Mouse (Mus musculus) intestine, postnatal 0 days (tissue): ENCODE data around the gene Ankrd55. TPM values are rescaled to one million over a fixed set of nuclear protein-coding genes. Genes with fewer than 3 reads are reported as not detected.

Source experiments
- ATAC-seq: fragments of 200-750 bp; cut with Nextera tagmentation; 2 replicates; pipeline ENCODE4 v1.8.0; 2017; ENCODE audit warnings: mild to moderate bottlenecking, moderate TSS enrichment, moderate library complexity
- H3K27ac ChIP-seq: fragments of 300-500 bp; sonication (generic); 2 replicates; pipeline ENCODE4 v1.5.1; 2014; ENCODE audit warnings: mild to moderate bottlenecking, low read depth, low read length, moderate library complexity
- H3K27me3 ChIP-seq: fragments of 300-500 bp; sonication (generic); replicated peaks from 2 replicates; pipeline ENCODE4 v1.6.1; 2014; ENCODE audit warnings: low read length, mixed read lengths; ENCODE audit not compliant: control insufficient read depth, insufficient read depth
- H3K36me3 ChIP-seq: fragments of 300-500 bp; sonication (generic); 2 replicates; pipeline ENCODE4 v1.6.1; 2014; ENCODE audit warnings: mild to moderate bottlenecking, moderate library complexity; ENCODE audit not compliant: control insufficient read depth, insufficient read depth
- H3K4me1 ChIP-seq: fragments of 300-500 bp; sonication (generic); replicated peaks from 2 replicates; pipeline ENCODE4 v1.6.1; 2014; ENCODE audit warnings: antibody characterized with exemption, low read length, mixed read lengths; ENCODE audit not compliant: control insufficient read depth, insufficient read depth
- H3K4me2 ChIP-seq: fragments of 300-500 bp; sonication (generic); replicated peaks from 2 replicates; pipeline ENCODE4 v1.6.1; 2014; ENCODE audit warnings: low read depth, mild to moderate bottlenecking, moderate library complexity
- H3K4me3 ChIP-seq: fragments of 300-500 bp; sonication (generic); 2 replicates; pipeline ENCODE4 v1.5.1; 2014; ENCODE audit warnings: low read depth, low read length
- H3K9ac ChIP-seq: fragments of 300-500 bp; sonication (generic); 2 replicates; pipeline ENCODE4 v1.6.1; 2014; ENCODE audit warnings: mild to moderate bottlenecking, low read depth, low read length
- H3K9me3 ChIP-seq: fragments of 300-500 bp; sonication (generic); 2 replicates; pipeline ENCODE4 v1.6.1; 2016; ENCODE audit warnings: mixed run types; ENCODE audit not compliant: control insufficient read depth
- CTCF ChIP-seq: sonication (generic); IDR thresholded peaks from 2 replicates; pipeline ENCODE4 v1.5.1; 2016; ENCODE audit warnings: low read depth, mild to moderate bottlenecking, control low read depth, antibody characterized with exemption, moderate library complexity
- WGBS: fragments of 180-500 bp; shearing (Covaris S2); extraction: QIAGEN DNeasy Blood & Tissue Kit; methylation state at CpG from one replicate; pipeline ENCODE4 v1.1.7; 2014; 5-methylcytosine and 5-hydroxymethylcytosine counted together
- polyA plus RNA-seq: library from polyadenylated mRNA; unstranded; fragments of >200 nt; fragmentation: Nextera tagmentation; extraction: Ambion mirVana; gene quantifications from 2 replicates; pipeline ENCODE4 v1.2.1, GENCODE M21; 2015

Ankrd55 gene
- polyA plus RNA-seq, 1 experiment from 2014 or later, result 0.47 TPM

DNA sequence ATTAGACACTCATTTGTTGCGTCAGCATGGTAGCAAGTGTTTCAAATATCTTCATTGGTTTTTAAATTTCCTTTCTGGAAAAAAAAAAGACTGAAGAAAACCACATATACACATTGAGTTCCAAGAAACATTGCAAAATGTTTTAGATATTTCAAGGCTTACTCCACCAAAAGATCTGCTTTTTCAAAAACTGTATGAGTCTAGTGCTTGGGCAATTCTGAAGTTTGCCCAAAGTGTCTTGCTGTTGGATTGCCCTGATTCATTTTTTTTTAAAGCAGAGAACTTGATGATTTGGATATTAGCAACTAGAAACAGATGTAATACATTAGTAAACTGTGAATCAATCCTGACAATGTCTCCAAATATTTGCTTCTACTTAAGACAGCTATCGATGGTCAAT, 36.9 kb downstream of the Ankrd55 start:
- 80% methylated on average over 2 of the region's 2 CpGs for WGBS
- Histone ChIP-seq H3K4me3 (no peak overlapping the region), H3K27me3 (no peaks in the 10 kb centered on the region), H3K4me1 (no peaks in the 10 kb centered on the region), H3K36me3 (no peaks in the 10 kb centered on the region), H3K9me3 (no peaks in the 10 kb centered on the region), H3K27ac (no peak overlapping the region), H3K9ac (no peak overlapping the region), H3K4me2 (no peak overlapping the region)
- no peak for ATAC-seq
- TF ChIP-seq CTCF, result no peak

DNA sequence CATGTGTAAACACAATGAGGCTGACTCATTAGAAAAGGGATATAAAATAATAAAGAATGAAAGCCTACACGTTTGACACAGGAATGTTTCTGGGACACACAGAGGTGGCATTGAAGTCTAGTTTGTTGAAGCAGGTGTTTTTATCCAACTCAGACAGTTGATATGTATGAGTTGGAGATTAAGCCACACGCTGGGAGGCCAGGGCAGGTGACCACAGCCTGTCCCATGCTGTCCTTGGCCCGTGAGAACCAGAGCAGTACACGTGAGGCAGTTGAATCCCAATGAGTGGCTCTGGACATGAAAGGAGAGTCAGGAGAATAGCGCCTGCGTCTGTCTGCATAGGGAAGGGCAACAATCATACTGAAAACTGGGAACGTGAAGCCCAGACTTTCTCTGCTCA, 38.2 kb downstream of the Ankrd55 start:
- no peaks in the 10 kb centered on the region for H3K9me3 ChIP-seq
- H3K9ac ChIP-seq, result no peak overlapping the region
- no peak for TF ChIP-seq CTCF
- no peak overlapping the region for H3K4me3 ChIP-seq
- no peaks in the 10 kb centered on the region for H3K36me3 ChIP-seq
- no peak for ATAC-seq
- no peak overlapping the region for H3K27ac ChIP-seq
- H3K4me1 ChIP-seq, result no peaks in the 10 kb centered on the region
- no peak overlapping the region for H3K4me2 ChIP-seq
- H3K27me3 ChIP-seq, result no peaks in the 10 kb centered on the region
- 68% methylated on average over 7 of the region's 7 CpGs for whole genome bisulfite sequencing

DNA sequence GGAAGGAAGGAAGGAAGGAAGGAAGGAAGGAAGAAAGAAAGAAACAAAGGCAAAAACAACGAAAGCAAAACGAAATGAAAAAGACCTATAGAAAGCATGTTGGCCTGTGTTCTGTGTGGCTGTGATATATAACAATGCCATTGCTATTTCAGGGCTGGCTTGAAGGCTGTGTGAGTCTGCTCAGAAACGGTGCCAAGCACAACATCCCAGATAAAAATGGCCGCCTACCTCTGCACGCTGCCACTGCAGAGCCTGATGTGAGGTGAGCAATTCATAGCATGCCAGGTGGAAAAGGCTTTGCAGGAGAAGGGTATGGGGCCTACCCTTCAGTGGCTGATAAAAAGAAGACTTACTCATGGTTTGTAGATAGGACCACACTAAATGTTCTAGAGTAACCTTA, 38.7 kb downstream of the Ankrd55 start:
- no peaks in the 10 kb centered on the region for H3K27me3 ChIP-seq
- no peaks in the 10 kb centered on the region for H3K36me3 ChIP-seq
- H3K9ac ChIP-seq, result no peak overlapping the region
- no peaks in the 10 kb centered on the region for H3K4me1 ChIP-seq
- 83% methylated on average over 5 of the region's 5 CpGs for WGBS
- no peak overlapping the region; the same call in 1 of the 2 replicates for H3K27ac ChIP-seq
- no peak overlapping the region for H3K4me2 ChIP-seq
- H3K4me3 ChIP-seq, result no peak overlapping the region
- no peaks in the 10 kb centered on the region for H3K9me3 ChIP-seq
- ATAC-seq, result no peak
- TF ChIP-seq CTCF, result no peak

DNA sequence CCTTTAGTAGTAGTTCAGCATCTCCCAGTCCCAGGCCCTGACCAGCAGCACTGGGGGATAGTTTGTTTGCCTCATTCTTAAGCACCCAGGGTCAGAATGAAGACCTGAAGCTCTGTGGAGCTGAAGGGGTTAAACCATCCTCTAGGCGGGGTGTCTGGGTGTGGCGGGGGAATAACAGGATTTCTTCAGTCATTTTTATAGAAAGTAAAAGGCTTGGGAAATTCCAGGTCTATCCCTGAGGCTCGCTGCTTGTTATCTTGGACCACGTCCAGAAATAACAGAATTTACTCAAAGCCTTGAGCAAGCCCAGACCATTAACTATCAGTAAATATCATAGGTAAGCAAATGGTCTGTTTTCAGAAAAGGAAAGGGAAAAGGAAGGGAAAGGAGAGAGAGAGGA, 39.3 kb downstream of the Ankrd55 start:
- H3K9me3 ChIP-seq, result no peaks in the 10 kb centered on the region
- H3K36me3 ChIP-seq, result no peaks in the 10 kb centered on the region
- no peak overlapping the region for H3K27ac ChIP-seq
- no peak overlapping the region for H3K4me3 ChIP-seq
- H3K4me2 ChIP-seq, result no peak overlapping the region
- no peak for TF ChIP-seq CTCF
- no peak for ATAC-seq
- no peaks in the 10 kb centered on the region for H3K4me1 ChIP-seq
- H3K9ac ChIP-seq, result no peak overlapping the region
- H3K27me3 ChIP-seq, result no peaks in the 10 kb centered on the region
- WGBS, result 35% methylated on average over 4 of the region's 4 CpGs

DNA sequence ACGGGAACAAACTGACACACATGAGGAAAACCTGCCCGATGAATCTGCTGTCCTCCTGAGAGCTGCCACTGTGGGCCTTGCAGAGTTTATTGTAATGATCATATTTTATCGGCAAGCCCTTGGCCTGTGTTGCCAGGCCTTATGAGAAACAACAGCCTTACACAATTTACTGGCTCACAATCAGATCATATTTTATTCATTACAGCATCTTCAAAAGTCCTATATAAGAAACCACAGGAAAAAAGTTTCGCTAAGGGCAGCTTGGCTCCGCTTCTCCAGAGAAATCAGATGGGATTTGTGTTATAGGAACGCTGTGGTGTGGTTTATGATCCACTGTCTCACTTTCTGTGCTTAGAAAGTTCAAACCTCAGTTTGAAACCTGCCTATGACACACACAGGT, 42.0 kb downstream of the Ankrd55 start:
- H3K4me2 ChIP-seq, result no peak overlapping the region
- no peak overlapping the region for H3K27ac ChIP-seq
- H3K9ac ChIP-seq, result no peak overlapping the region
- no peaks in the 10 kb centered on the region for H3K36me3 ChIP-seq
- WGBS, result 83% methylated on average over 6 of the region's 6 CpGs
- no peak overlapping the region for H3K4me3 ChIP-seq
- ATAC-seq, result no peak
- no peaks in the 10 kb centered on the region for H3K4me1 ChIP-seq
- H3K9me3 ChIP-seq, result no peaks in the 10 kb centered on the region
- no peak for TF ChIP-seq CTCF
- no peaks in the 10 kb centered on the region for H3K27me3 ChIP-seq

DNA sequence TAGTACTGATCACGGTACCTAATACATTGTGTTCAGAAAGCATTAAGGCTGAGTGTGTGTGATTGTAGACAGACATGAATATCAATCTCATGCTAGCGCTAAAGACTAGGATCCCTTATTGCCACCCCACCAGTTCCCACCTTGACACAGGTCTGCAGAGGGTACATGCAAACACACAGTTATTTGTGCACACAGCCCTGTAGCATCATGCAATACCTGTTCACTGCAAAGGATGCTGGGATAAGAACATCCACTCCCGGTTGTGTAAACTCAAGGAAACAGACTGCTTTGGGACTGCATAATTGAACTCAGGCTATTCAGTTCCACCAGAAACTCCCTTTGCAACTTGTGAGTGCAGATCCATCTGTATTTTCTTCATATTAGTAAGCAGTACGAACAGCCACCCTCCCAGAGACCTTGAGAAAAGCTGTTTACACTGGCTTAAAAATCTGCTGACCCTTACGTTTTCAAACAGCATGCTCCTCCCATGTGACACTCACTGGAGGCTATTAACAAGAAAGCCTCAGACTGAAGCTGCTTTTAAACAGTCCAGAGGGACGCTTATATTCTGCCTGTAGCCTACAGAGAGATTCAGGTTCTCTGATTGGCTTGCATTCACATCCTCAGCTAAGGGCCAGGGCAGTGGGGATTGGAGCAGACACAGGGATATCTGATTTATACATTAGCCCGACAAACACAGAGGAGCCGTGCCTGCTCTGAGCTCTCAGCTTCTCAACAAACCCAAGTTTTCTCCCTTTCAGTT, 42.8 kb downstream of the Ankrd55 start:
- H3K9ac ChIP-seq, result no peak overlapping the region
- H3K4me3 ChIP-seq, result no peak overlapping the region
- H3K4me2 ChIP-seq, result no peak overlapping the region
- no peaks in the 10 kb centered on the region for H3K9me3 ChIP-seq
- no peak overlapping the region for H3K27ac ChIP-seq
- H3K27me3 ChIP-seq, result no peaks in the 10 kb centered on the region
- ATAC-seq, result no peak; the same call in 1 of the 2 replicates
- TF ChIP-seq CTCF, result no peak
- WGBS, result 28% methylated on average over 8 of the region's 8 CpGs
- H3K36me3 ChIP-seq, result no peaks in the 10 kb centered on the region
- H3K4me1 ChIP-seq, result no peaks in the 10 kb centered on the region

DNA sequence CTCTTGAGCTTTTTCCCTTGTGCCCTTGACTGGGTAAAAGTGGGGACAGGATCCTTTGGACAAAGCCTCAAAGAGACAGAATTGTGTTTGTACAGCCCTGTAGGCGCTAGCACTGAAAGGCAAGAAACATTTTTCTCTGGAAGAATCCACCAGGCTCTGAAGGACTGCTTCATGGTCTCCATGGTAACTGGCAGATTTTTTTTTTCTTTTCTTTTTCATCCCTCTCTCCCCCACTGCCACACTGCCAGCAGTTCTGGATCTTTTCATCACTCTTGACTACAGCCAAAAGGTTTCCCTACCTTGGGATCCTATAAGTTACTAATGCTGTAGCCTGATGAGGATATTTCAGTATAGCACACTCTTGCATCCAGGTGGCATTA, 43.4 kb downstream of the Ankrd55 start:
- WGBS, result 58% methylated on average over 1 of the region's 1 CpGs
- no peaks in the 10 kb centered on the region for H3K36me3 ChIP-seq
- no peak overlapping the region for H3K4me2 ChIP-seq
- H3K27ac ChIP-seq, result no peak overlapping the region
- H3K4me3 ChIP-seq, result no peak overlapping the region
- H3K27me3 ChIP-seq, result no peaks in the 10 kb centered on the region
- ATAC-seq, result no peak
- no peak overlapping the region for H3K9ac ChIP-seq
- no peaks in the 10 kb centered on the region for H3K4me1 ChIP-seq
- no peak for TF ChIP-seq CTCF
- H3K9me3 ChIP-seq, result no peaks in the 10 kb centered on the region
